Mouse (Mus musculus): ENCODE measurements around the gene Slx1b. TPM values are rescaled to one million over a fixed set of nuclear protein-coding genes. Genes with fewer than 3 reads are reported as not detected.
"Not testable (repeated sequence)": the region's sequence is repeated elsewhere in the genome, so short reads cannot be mapped to it uniquely, and the experiment has no call there.

Slx1b gene
- total and polyA plus RNA-seq, 2 experiments from 2014 or later: 8.6 to 17.6 TPM

- no peak for ATAC-seq
- 89% methylated on average over 2 of the region's 2 CpGs for WGBS
- no peak overlapping the region for H3K9ac ChIP-seq (replicated peaks; ENCODE audit: low read length)
These were observed 44.7 kb downstream of the Slx1b start for GRCm38 (mm10) chr7:126650852-126651251.

GRCm38 (mm10) chr7:126649231-126650051 is 46.1 kb downstream of the Slx1b start, which contains the start of gene Sgf29:
TSS of gene Sgf29 (plus strand) at chr7:126649309.
- H3K27me3 ChIP-seq (ENCODE audit: insufficient read depth, low read length): no peaks in the 10 kb centered on the region
- H3K4me3 ChIP-seq (ENCODE audit: low read length): peak within 1 kb of the TSS; percentile 50
- no peaks in the 10 kb centered on the region for H3K36me3 ChIP-seq (ENCODE audit: insufficient read depth, low read length)
- peak; percentile 24; the same call in 1 of the 2 replicates for TF ChIP-seq CTCF (IDR thresholded peaks at IDR 0.05; ENCODE audit: low read depth)
- peak within 1 kb of the TSS; percentile 90 for H3K27ac ChIP-seq
- DNase-seq (ENCODE audit: low spot score): peak; percentile 96
- ATAC-seq: peak; percentile 99
- no peaks in the 10 kb centered on the region; the same call in 1 of the 2 replicates for H3K4me1 ChIP-seq (ENCODE audit: insufficient read depth, low read length)
- peak within 1 kb of the TSS; percentile 54 for H3K4me2 ChIP-seq (ENCODE audit: low read depth, low read length)
- WGBS: 1% methylated on average over 56 of the region's 57 CpGs
- peak within 1 kb of the TSS; percentile 56 for H3K9ac ChIP-seq (replicated peaks; ENCODE audit: low read length)
- no peaks in the 10 kb centered on the region for H3K9me3 ChIP-seq (ENCODE audit: low read length)

More at GRCm38 (mm10) chr7:126650852-126651251, 44.7 kb downstream of the Slx1b start:
- no peak overlapping the region for H3K4me2 ChIP-seq (ENCODE audit: low read depth, low read length)
- H3K4me1 ChIP-seq (ENCODE audit: insufficient read depth, low read length): no peaks in the 10 kb centered on the region; the same call in 1 of the 2 replicates
- no peaks in the 10 kb centered on the region for H3K9me3 ChIP-seq (ENCODE audit: low read length)
- H3K27ac ChIP-seq: no peak overlapping the region
- H3K36me3 ChIP-seq (ENCODE audit: insufficient read depth, low read length): no peaks in the 10 kb centered on the region
- H3K4me3 ChIP-seq (ENCODE audit: low read length): no peak overlapping the region
- no peaks in the 10 kb centered on the region for H3K27me3 ChIP-seq (ENCODE audit: insufficient read depth, low read length)
- no peak for TF ChIP-seq CTCF (IDR thresholded peaks at IDR 0.05; ENCODE audit: low read depth)
- DNase-seq (ENCODE audit: low spot score): no peak

- Histone ChIP-seq H3K36me3 (ENCODE audit: insufficient read depth, low read length) (no peaks in the 10 kb centered on the region), H3K27ac (no peak overlapping the region; the same call in 1 of the 2 replicates), H3K9ac (replicated peaks; ENCODE audit: low read length) (no peak overlapping the region), H3K27me3 (ENCODE audit: insufficient read depth, low read length) (no peaks in the 10 kb centered on the region), H3K4me1 (ENCODE audit: insufficient read depth, low read length) (no peaks in the 10 kb centered on the region; the same call in 1 of the 2 replicates), H3K4me3 (ENCODE audit: low read length) (peak overlapping the region; percentile 50; the same call in 1 of the 2 replicates), H3K9me3 (ENCODE audit: low read length) (no peaks in the 10 kb centered on the region), H3K4me2 (ENCODE audit: low read depth, low read length) (peak overlapping the region; percentile 54)
- no peak; the same call in 1 of the 2 replicates for TF ChIP-seq CTCF (IDR thresholded peaks at IDR 0.05; ENCODE audit: low read depth)
- DNase-seq (ENCODE audit: low spot score) (no peak), ATAC-seq (no peak)
- WGBS: 84% methylated on average over 4 of the region's 4 CpGs
These were observed 47.1 kb downstream of the Slx1b start for GRCm38 (mm10) chr7:126648486-126648885.

- WGBS: 65% methylated on average over 5 of the region's 5 CpGs
- no peaks in the 10 kb centered on the region for H3K9me3 ChIP-seq (ENCODE audit: low read length)
- H3K4me3 ChIP-seq (ENCODE audit: low read length): no peak overlapping the region
- H3K27me3 ChIP-seq (ENCODE audit: insufficient read depth, low read length): no peaks in the 10 kb centered on the region
- ATAC-seq (no peak), DNase-seq (ENCODE audit: low spot score) (no peak)
- H3K4me1 ChIP-seq (ENCODE audit: insufficient read depth, low read length): no peaks in the 10 kb centered on the region; the same call in 1 of the 2 replicates
- no peak overlapping the region for H3K9ac ChIP-seq (replicated peaks; ENCODE audit: low read length)
- H3K4me2 ChIP-seq (ENCODE audit: low read depth, low read length): no peak overlapping the region
- no peaks in the 10 kb centered on the region for H3K36me3 ChIP-seq (ENCODE audit: insufficient read depth, low read length)
- no peak for TF ChIP-seq CTCF (IDR thresholded peaks at IDR 0.05; ENCODE audit: low read depth)
- H3K27ac ChIP-seq: no peak overlapping the region
These were observed 49.9 kb downstream of the Slx1b start for GRCm38 (mm10) chr7:126645708-126646107.

GRCm38 (mm10) chr7:126644914-126645313 is 50.7 kb downstream of the Slx1b start:
- H3K27me3 ChIP-seq (ENCODE audit: insufficient read depth, low read length): no peaks in the 10 kb centered on the region
- no peak for TF ChIP-seq CTCF (IDR thresholded peaks at IDR 0.05; ENCODE audit: low read depth)
- H3K4me2 ChIP-seq (ENCODE audit: low read depth, low read length): no peak overlapping the region
- ATAC-seq (no peak), DNase-seq (ENCODE audit: low spot score) (no peak)
- H3K4me1 ChIP-seq (ENCODE audit: insufficient read depth, low read length): no peaks in the 10 kb centered on the region
- H3K9me3 ChIP-seq (ENCODE audit: low read length): no peaks in the 10 kb centered on the region
- no peaks in the 10 kb centered on the region for H3K36me3 ChIP-seq (ENCODE audit: insufficient read depth, low read length)
- H3K9ac ChIP-seq (replicated peaks; ENCODE audit: low read length): no peak overlapping the region
- H3K4me3 ChIP-seq (ENCODE audit: low read length): no peak overlapping the region
- H3K27ac ChIP-seq: no peak overlapping the region

- WGBS: 72% methylated on average over 3 of the region's 3 CpGs
- ATAC-seq: no peak
- no peak overlapping the region for H3K27ac ChIP-seq
- H3K4me1 ChIP-seq (ENCODE audit: insufficient read depth, low read length): no peaks in the 10 kb centered on the region
- no peak for TF ChIP-seq CTCF (IDR thresholded peaks at IDR 0.05; ENCODE audit: low read depth)
- no peaks in the 10 kb centered on the region for H3K27me3 ChIP-seq (ENCODE audit: insufficient read depth, low read length)
- H3K4me2 ChIP-seq (ENCODE audit: low read depth, low read length): no peak overlapping the region
- H3K9ac ChIP-seq (replicated peaks; ENCODE audit: low read length): no peak overlapping the region
- no peaks in the 10 kb centered on the region for H3K36me3 ChIP-seq (ENCODE audit: insufficient read depth, low read length)
- H3K9me3 ChIP-seq (ENCODE audit: low read length): no peaks in the 10 kb centered on the region
- no peak overlapping the region for H3K4me3 ChIP-seq (ENCODE audit: low read length)
- DNase-seq (ENCODE audit: low spot score): no peak
These were observed 51.2 kb downstream of the Slx1b start for GRCm38 (mm10) chr7:126644345-126644744.

GRCm38 (mm10) chr7:126643244-126643617 is 52.4 kb downstream of the Slx1b start:
- not testable (repeated sequence) for H3K27ac ChIP-seq; H3K36me3 ChIP-seq (ENCODE audit: insufficient read depth, low read length); H3K9me3 ChIP-seq (ENCODE audit: low read length); H3K4me3 ChIP-seq (ENCODE audit: low read length); ATAC-seq; H3K9ac ChIP-seq (replicated peaks; ENCODE audit: low read length); H3K27me3 ChIP-seq (ENCODE audit: insufficient read depth, low read length); H3K4me1 ChIP-seq (ENCODE audit: insufficient read depth, low read length); H3K4me2 ChIP-seq (ENCODE audit: low read depth, low read length)
- WGBS: 61% methylated on average over 2 of the region's 3 CpGs
- DNase-seq (ENCODE audit: low spot score): peak; percentile 66
- peak; percentile 77 for TF ChIP-seq CTCF (IDR thresholded peaks at IDR 0.05; ENCODE audit: low read depth)
